Mouse (Mus musculus) heart, embryonic 12.5 days (tissue): ENCODE measurements at regions not wholly inside any gene's neighbourhood (a gene's known extent, or its start where the extent isn't known, plus 50 kb on each side); places are given as distances from the start of the nearest gene placed in this dataset.

Experiments used
- ATAC-seq: fragments of 200-750 bp; cut with Nextera tagmentation; 2 replicates; pipeline ENCODE4 v1.8.0; 2017; ENCODE audit warnings: moderate TSS enrichment, moderate library complexity; ENCODE audit not compliant: insufficient number of reproducible peaks, low FRiP score
- H3K27ac ChIP-seq: fragments of 300-500 bp; sonication (generic); 2 replicates; pipeline ENCODE4 v1.5.1; 2016; ENCODE audit warnings: mild to moderate bottlenecking, moderate library complexity; ENCODE audit not compliant: poor library complexity, severe bottlenecking
- H3K27me3 ChIP-seq: fragments of 300-500 bp; sonication (generic); replicated peaks from 2 replicates; pipeline ENCODE4 v1.6.1; 2016; ENCODE audit warnings: mild to moderate bottlenecking, moderate library complexity
- H3K36me3 ChIP-seq: fragments of 300-500 bp; sonication (generic); 2 replicates; pipeline ENCODE4 v1.6.1; 2016; ENCODE audit warnings: mild to moderate bottlenecking, moderate library complexity
- H3K4me1 ChIP-seq: fragments of 300-500 bp; sonication (generic); replicated peaks from 2 replicates; pipeline ENCODE4 v1.6.1; 2016; ENCODE audit warnings: mild to moderate bottlenecking
- H3K4me2 ChIP-seq: fragments of 300-500 bp; sonication (generic); 2 replicates; pipeline ENCODE4 v1.6.1; 2016; ENCODE audit warnings: mild to moderate bottlenecking, moderate library complexity
- H3K4me3 ChIP-seq: fragments of 300-500 bp; sonication (generic); 2 replicates; pipeline ENCODE4 v1.5.1; 2016; ENCODE audit warnings: mild to moderate bottlenecking
- H3K9ac ChIP-seq: fragments of 300-500 bp; sonication (generic); 2 replicates; pipeline ENCODE4 v1.6.1; 2016; ENCODE audit warnings: mild to moderate bottlenecking, moderate library complexity
- H3K9me3 ChIP-seq: fragments of 300-500 bp; sonication (generic); replicated peaks from 2 replicates; pipeline ENCODE4 v1.6.1; 2016; ENCODE audit warnings: mild to moderate bottlenecking, moderate library complexity
- WGBS: fragments of 180-500 bp; shearing (Covaris S2); methylation state at CpG from one replicate; pipeline ENCODE4 v1.1.7; 2016; 5-methylcytosine and 5-hydroxymethylcytosine counted together

- 74% methylated on average over 3 of the region's 3 CpGs for whole genome bisulfite sequencing
- Histone ChIP-seq H3K36me3 (no peaks in the 10 kb centered on the region), H3K4me2 (no peak overlapping the region), H3K9me3 (0 out of 2 replicates have a peak, but pooled peaks cover 3% of the 10 kb centered on the region), H3K27ac (no peak overlapping the region), H3K9ac (no peak overlapping the region), H3K4me3 (no peak overlapping the region), H3K4me1 (no peaks in the 10 kb centered on the region), H3K27me3 (no peaks in the 10 kb centered on the region)
- ATAC-seq = no peak
These were observed 2945.6 kb upstream of the 5930422O12Rik start for GRCm38 (mm10) chr8:30482956-30483355.

DNA sequence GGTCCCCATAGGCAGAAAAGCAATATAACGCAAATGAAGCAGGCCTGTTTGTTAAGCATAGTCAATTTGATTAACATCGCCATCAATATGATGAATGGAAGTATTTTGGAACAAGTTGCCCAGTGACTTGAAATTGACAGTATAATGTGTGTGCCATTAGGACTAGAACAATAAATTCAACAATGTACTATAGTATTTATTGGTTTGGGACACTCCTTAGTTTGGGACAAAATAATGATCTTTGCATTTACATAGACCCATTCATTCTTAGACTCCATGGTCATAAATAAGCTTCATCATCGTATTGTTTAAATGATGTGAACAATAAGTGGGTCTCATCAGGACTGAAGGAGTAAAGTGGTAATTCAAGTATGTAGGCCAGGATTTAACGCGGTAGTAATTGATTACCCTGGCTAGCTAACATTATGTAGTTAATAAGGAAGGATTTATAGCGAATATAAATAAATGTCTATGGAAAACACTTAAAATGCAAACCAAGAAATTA lies 2933.6 kb upstream of the 5930422O12Rik start:
- no peak overlapping the region for H3K4me3 ChIP-seq
- no peak overlapping the region for H3K4me2 ChIP-seq
- no peak for ATAC-seq
- 86% methylated on average over 6 of the region's 6 CpGs for WGBS
- H3K4me1 ChIP-seq = no peaks in the 10 kb centered on the region
- H3K27ac ChIP-seq = no peak overlapping the region
- no peak overlapping the region for H3K9ac ChIP-seq
- no peaks in the 10 kb centered on the region for H3K9me3 ChIP-seq
- no peaks in the 10 kb centered on the region for H3K27me3 ChIP-seq
- no peaks in the 10 kb centered on the region for H3K36me3 ChIP-seq

- 59% methylated on average over 2 of the region's 2 CpGs for WGBS
- Histone ChIP-seq H3K4me1 (no peaks in the 10 kb centered on the region), H3K4me3 (no peak overlapping the region), H3K36me3 (no peaks in the 10 kb centered on the region), H3K4me2 (no peak overlapping the region), H3K27ac (no peak overlapping the region), H3K9ac (no peak overlapping the region), H3K9me3 (no peaks in the 10 kb centered on the region), H3K27me3 (no peaks in the 10 kb centered on the region)
- ATAC-seq = no peak
These were observed 2926.3 kb upstream of the 5930422O12Rik start for GRCm38 (mm10) chr8:30502164-30502563.

GRCm38 (mm10) chr8:30511358-30511757 lies 2917.2 kb upstream of the 5930422O12Rik start:
- H3K36me3 ChIP-seq = no peaks in the 10 kb centered on the region
- H3K9me3 ChIP-seq = no peaks in the 10 kb centered on the region
- no peaks in the 10 kb centered on the region for H3K27me3 ChIP-seq
- no peak overlapping the region for H3K9ac ChIP-seq
- 82% methylated on average over 2 of the region's 2 CpGs for WGBS
- H3K4me3 ChIP-seq = no peak overlapping the region
- H3K4me2 ChIP-seq = no peak overlapping the region
- no peaks in the 10 kb centered on the region for H3K4me1 ChIP-seq
- no peak overlapping the region for H3K27ac ChIP-seq
- no peak for ATAC-seq

DNA sequence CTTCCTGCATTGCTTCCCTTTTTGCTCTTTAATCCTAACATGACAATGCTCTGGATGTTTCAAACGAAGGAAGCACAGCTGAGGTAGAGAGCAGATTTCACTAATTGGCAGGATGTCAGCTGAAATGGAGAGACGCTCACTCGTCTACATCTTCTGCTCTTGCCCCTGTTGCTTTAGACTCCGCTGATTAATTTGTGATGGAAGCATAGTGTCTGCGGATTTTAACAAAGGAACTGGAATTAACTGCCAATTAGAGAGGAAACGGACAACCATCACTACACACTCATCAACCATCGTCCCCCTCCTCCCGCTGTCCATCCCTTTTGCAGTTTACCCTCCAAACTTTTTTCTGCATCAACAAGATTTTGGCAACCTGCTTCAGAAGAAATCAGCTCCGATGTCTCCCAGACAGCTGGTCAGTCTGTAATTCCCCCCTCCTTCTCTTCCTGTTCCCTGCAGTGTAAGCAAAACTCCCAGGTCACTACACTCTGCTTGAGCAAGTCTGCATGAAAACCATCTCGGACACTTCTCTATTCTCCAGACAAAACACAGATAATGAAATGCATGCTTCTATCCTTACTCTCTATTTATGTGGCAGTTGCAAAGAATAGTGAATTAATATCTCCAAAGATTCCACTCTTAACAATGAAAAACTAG lies 2905.6 kb upstream of the 5930422O12Rik start:
- no peak overlapping the region for H3K4me3 ChIP-seq
- no peak overlapping the region for H3K9ac ChIP-seq
- 47% methylated on average over 10 of the region's 10 CpGs for WGBS
- no peaks in the 10 kb centered on the region for H3K9me3 ChIP-seq
- no peak for ATAC-seq
- H3K27me3 ChIP-seq = no peaks in the 10 kb centered on the region
- no peak overlapping the region for H3K27ac ChIP-seq
- no peaks in the 10 kb centered on the region for H3K36me3 ChIP-seq
- H3K4me2 ChIP-seq = no peak overlapping the region
- H3K4me1 ChIP-seq = no peaks in the 10 kb centered on the region

GRCm38 (mm10) chr8:30532862-30533500 lies 2895.5 kb upstream of the 5930422O12Rik start:
- Histone ChIP-seq H3K4me1 (no peaks in the 10 kb centered on the region), H3K27me3 (no peaks in the 10 kb centered on the region), H3K9ac (no peak overlapping the region), H3K27ac (no peak overlapping the region), H3K9me3 (no peaks in the 10 kb centered on the region), H3K4me2 (no peak overlapping the region), H3K4me3 (no peak overlapping the region), H3K36me3 (no peaks in the 10 kb centered on the region)
- 61% methylated on average over 3 of the region's 3 CpGs for WGBS
- no peak for ATAC-seq

- no peaks in the 10 kb centered on the region for H3K36me3 ChIP-seq
- ATAC-seq = no peak
- WGBS = 74% methylated on average over 3 of the region's 3 CpGs
- no peak overlapping the region for H3K4me3 ChIP-seq
- no peaks in the 10 kb centered on the region for H3K9me3 ChIP-seq
- H3K4me1 ChIP-seq = no peaks in the 10 kb centered on the region
- no peak overlapping the region for H3K9ac ChIP-seq
- H3K27ac ChIP-seq = no peak overlapping the region
- H3K27me3 ChIP-seq = no peaks in the 10 kb centered on the region
- no peak overlapping the region for H3K4me2 ChIP-seq
These were observed 2895.0 kb upstream of the 5930422O12Rik start for GRCm38 (mm10) chr8:30533501-30533870.

DNA sequence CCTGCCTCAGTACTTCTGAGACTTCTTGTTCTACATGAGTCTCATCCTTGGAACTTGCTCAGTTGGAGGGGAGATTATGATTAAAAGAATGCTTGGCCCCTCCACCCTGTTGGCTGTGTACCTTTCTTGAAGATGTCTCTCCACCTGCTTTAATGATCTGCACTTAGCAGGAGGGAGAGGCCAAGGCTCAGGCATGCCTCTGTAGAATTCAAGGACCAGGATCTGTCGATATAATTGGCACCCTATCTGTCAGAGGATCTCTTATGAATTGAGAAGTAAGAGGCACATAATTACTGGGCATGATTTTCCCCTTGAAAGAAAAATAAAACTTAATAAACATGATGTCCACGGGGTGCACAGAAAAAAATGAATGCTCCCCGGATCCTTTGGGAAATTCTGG lies 2893.1 kb upstream of the 5930422O12Rik start:
- no peak overlapping the region for H3K27ac ChIP-seq
- H3K9ac ChIP-seq = no peak overlapping the region
- 78% methylated on average over 3 of the region's 3 CpGs for WGBS
- ATAC-seq = no peak
- H3K4me1 ChIP-seq = no peaks in the 10 kb centered on the region
- H3K27me3 ChIP-seq = no peaks in the 10 kb centered on the region
- H3K4me3 ChIP-seq = no peak overlapping the region
- H3K9me3 ChIP-seq = no peaks in the 10 kb centered on the region
- H3K36me3 ChIP-seq = no peaks in the 10 kb centered on the region
- no peak overlapping the region for H3K4me2 ChIP-seq

DNA sequence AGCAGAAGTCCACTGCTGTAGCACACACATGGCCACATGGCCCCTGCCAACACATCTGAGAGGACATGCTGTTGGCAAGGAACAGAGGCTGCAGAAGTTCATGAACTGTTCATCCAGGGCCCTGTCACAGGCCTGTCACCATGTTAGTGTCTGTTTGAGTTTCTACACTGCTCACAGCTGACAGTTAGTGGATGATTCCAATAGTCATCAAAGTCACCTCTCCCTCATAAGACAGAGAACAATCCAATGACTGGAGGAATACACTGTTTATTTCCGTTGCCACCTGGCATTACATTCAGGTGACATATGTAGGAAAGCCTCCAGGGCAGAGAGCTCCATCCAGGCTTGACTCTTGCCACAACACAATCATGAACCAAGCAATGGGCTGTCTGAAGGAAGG lies 2886.3 kb upstream of the 5930422O12Rik start:
- no peak overlapping the region for H3K27ac ChIP-seq

DNA sequence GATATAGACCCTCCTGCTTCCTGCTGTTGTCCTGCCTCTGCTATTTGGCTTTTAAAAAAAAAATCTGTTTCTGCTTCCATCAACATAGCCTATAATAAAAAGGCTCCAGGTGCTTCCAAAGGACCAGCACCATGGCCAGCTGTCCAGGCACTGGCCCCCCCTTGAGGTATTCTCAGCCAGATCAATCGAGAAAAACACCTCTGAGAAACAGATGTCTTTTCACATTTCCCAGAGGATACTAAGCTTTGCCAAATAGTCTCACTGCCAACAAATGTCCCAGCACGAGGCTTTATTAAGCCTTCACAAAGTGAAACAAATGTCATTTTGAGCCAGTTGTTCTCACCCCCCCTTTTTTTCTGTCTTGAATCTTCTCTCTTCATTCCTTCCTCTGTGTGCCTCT lies 2880.7 kb upstream of the 5930422O12Rik start:
- Histone ChIP-seq H3K9ac (no peak overlapping the region), H3K4me2 (no peak overlapping the region), H3K9me3 (no peaks in the 10 kb centered on the region), H3K27me3 (no peaks in the 10 kb centered on the region), H3K4me3 (no peak overlapping the region), H3K4me1 (no peaks in the 10 kb centered on the region), H3K27ac (no peak overlapping the region), H3K36me3 (no peaks in the 10 kb centered on the region)
- 26% methylated on average over 2 of the region's 2 CpGs for WGBS
- ATAC-seq = no peak

More for the DNA sequence above, 2886.3 kb upstream of the 5930422O12Rik start:
- no peak overlapping the region for H3K4me3 ChIP-seq
- H3K4me2 ChIP-seq = no peak overlapping the region
- no peaks in the 10 kb centered on the region for H3K27me3 ChIP-seq
- H3K4me1 ChIP-seq = no peaks in the 10 kb centered on the region
- WGBS = 86% methylated on average over 1 of the region's 1 CpGs
- no peak for ATAC-seq
- H3K36me3 ChIP-seq = no peaks in the 10 kb centered on the region
- no peak overlapping the region for H3K9ac ChIP-seq
- H3K9me3 ChIP-seq = no peaks in the 10 kb centered on the region

- no peak overlapping the region for H3K4me2 ChIP-seq
- H3K27ac ChIP-seq = no peak overlapping the region
- H3K36me3 ChIP-seq = no peaks in the 10 kb centered on the region
- no peaks in the 10 kb centered on the region for H3K9me3 ChIP-seq
- 84% methylated on average over 1 of the region's 1 CpGs for WGBS
- H3K27me3 ChIP-seq = no peaks in the 10 kb centered on the region
- no peak overlapping the region for H3K4me3 ChIP-seq
- H3K4me1 ChIP-seq = no peaks in the 10 kb centered on the region
- H3K9ac ChIP-seq = no peak overlapping the region
- no peak for ATAC-seq
These were observed 2877.5 kb upstream of the 5930422O12Rik start for GRCm38 (mm10) chr8:30551051-30551450.

DNA sequence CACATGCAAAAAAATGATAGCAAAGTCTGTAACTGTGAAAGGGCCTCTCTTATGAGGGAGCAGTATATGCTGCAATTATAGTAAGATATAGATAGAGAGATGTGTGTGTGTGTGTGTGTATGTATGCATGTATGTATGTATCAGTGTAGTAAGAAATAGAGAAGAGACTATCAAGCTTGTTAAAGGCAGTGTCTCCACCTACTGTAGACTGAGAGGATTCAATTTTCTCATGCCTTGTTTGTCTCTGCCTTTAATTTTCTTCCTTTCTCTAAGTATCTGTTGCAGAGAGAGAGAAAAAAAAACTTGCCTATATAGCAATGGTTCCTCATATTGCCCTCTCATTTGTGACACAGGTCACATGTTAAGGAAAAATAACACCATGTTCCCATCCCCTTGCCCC lies 2871.1 kb upstream of the 5930422O12Rik start:
- no peaks in the 10 kb centered on the region for H3K4me1 ChIP-seq
- no peaks in the 10 kb centered on the region for H3K27me3 ChIP-seq
- no peaks in the 10 kb centered on the region for H3K9me3 ChIP-seq
- no peak overlapping the region for H3K9ac ChIP-seq
- no peak overlapping the region for H3K4me2 ChIP-seq
- ATAC-seq = no peak
- no peak overlapping the region for H3K27ac ChIP-seq
- H3K4me3 ChIP-seq = no peak overlapping the region
- no peaks in the 10 kb centered on the region for H3K36me3 ChIP-seq
